Comparison of ENCODE assay signal across 16 mouse cellular contexts in genomic region chr13:59859515-59859914, GRCm38 (mm10). TPM values are rescaled to one million over a fixed set of nuclear protein-coding genes. Genes with fewer than 3 reads are reported as not detected.
DNase-seq lines count a peak whose midpoint lies in the region; ATAC-seq lines count a peak whose summit lies in the region.
"Had no signal": no experiment of that assay in that cellular context is flagged by ENCODE, and none has a peak within 500 bp of the region (broad histone marks: within the 10 kb centered on the region; RNA-seq: fewer than 3 reads in every experiment).

No protein-coding gene starts in this region.

- no peak overlapping the region for H3K4me2 ChIP-seq in embryonic facial prominence, embryonic 14.5 days (ENCODE audit: low read depth, low read length)
- no peak overlapping the region for H3K4me2 ChIP-seq in kidney, embryonic 15.5 days
- H3K4me2 ChIP-seq: embryonic facial prominence, embryonic 12.5 days had no signal

- H3K9me3 ChIP-seq in embryonic facial prominence, embryonic 14.5 days (ENCODE audit: control insufficient read depth, low read length): peaks cover 10% of the 10 kb centered on the region
- no peaks in the 10 kb centered on the region; the same call in 1 of the 2 replicates for H3K9me3 ChIP-seq in embryonic facial prominence, embryonic 10.5 days
- no peaks in the 10 kb centered on the region for H3K9me3 ChIP-seq in kidney, embryonic 15.5 days (replicated peaks)

- H3K4me3 ChIP-seq in embryonic facial prominence, embryonic 14.5 days (ENCODE audit: low read depth, low read length): no peak overlapping the region
- no peak overlapping the region for H3K4me3 ChIP-seq in embryonic facial prominence, embryonic 10.5 days
- no peak overlapping the region for H3K4me3 ChIP-seq in kidney, embryonic 15.5 days (replicated peaks)
- H3K4me3 ChIP-seq: embryonic facial prominence, embryonic 12.5 days; megakaryocyte, embryonic 14.5 days had no signal

- no peaks in the 10 kb centered on the region for H3K27me3 ChIP-seq in embryonic facial prominence, embryonic 14.5 days (replicated peaks; ENCODE audit: control insufficient read depth, insufficient read depth, low read length)
- H3K27me3 ChIP-seq in embryonic facial prominence, embryonic 10.5 days (replicated peaks; ENCODE audit: low read depth, poor library complexity, severe bottlenecking): peaks cover 11% of the 10 kb centered on the region
- peaks cover 6% of the 10 kb centered on the region; the same call in 1 of the 2 replicates for H3K27me3 ChIP-seq in kidney, embryonic 15.5 days
- H3K27me3 ChIP-seq: embryonic facial prominence, embryonic 12.5 days had no signal

- DNase-seq in embryonic facial prominence, embryonic 14.5 days (ENCODE audit: low spot score): peak; percentile 61
- DNase-seq in embryonic facial prominence, embryonic 10.5 days (ENCODE audit: low spot score): no peak
- DNase-seq in kidney, postnatal 10 days: peak; percentile 40
- DNase-seq in 3T3-L1 (ENCODE audit: low read depth, low spot score): peak; percentile 57
- peak; percentile 96 for DNase-seq in adipocyte (ENCODE audit: low spot score)
- no peak for DNase-seq in spleen, adult 18-20 months
- DNase-seq in layer of hippocampus, adult 8-10 months (ENCODE audit: low spot score in 2 of 2): no peak
- DNase-seq: cerebellum, adult 9-11 months; gastrocnemius, postnatal 25 days; kidney, adult 2 months; liver; midbrain, embryonic 14.5 days; thymus, postnatal 4 days had no signal

- H3K4me1 ChIP-seq in embryonic facial prominence, embryonic 14.5 days (ENCODE audit: control insufficient read depth, insufficient read depth, low read length): no peaks in the 10 kb centered on the region
- no peaks in the 10 kb centered on the region for H3K4me1 ChIP-seq in embryonic facial prominence, embryonic 10.5 days
- no peaks in the 10 kb centered on the region for H3K4me1 ChIP-seq in kidney, embryonic 15.5 days
- H3K4me1 ChIP-seq: embryonic facial prominence, embryonic 12.5 days had no signal

- ATAC-seq in embryonic facial prominence, embryonic 14.5 days (ENCODE audit: low read depth): no peak
- no peak for ATAC-seq in kidney, embryonic 15.5 days (replicated peaks; ENCODE audit: low FRiP score)

- no peak overlapping the region for H3K27ac ChIP-seq in embryonic facial prominence, embryonic 14.5 days (replicated peaks; ENCODE audit: low read depth, low read length)
- no peak overlapping the region for H3K27ac ChIP-seq in embryonic facial prominence, embryonic 10.5 days (replicated peaks)
- no peak overlapping the region for H3K27ac ChIP-seq in kidney, embryonic 15.5 days
- H3K27ac ChIP-seq: embryonic facial prominence, embryonic 12.5 days had no signal

- H3K9ac ChIP-seq in embryonic facial prominence, embryonic 14.5 days (ENCODE audit: low read depth, low read length): no peak overlapping the region
- no peak overlapping the region for H3K9ac ChIP-seq in kidney, embryonic 15.5 days
- H3K9ac ChIP-seq: embryonic facial prominence, embryonic 12.5 days had no signal

- no peaks in the 10 kb centered on the region for H3K36me3 ChIP-seq in embryonic facial prominence, embryonic 14.5 days (ENCODE audit: control insufficient read depth, insufficient read depth, low read length)
- no peaks in the 10 kb centered on the region for H3K36me3 ChIP-seq in embryonic facial prominence, embryonic 10.5 days (replicated peaks)
- H3K36me3 ChIP-seq in kidney, embryonic 15.5 days: no peaks in the 10 kb centered on the region
- H3K36me3 ChIP-seq: embryonic facial prominence, embryonic 12.5 days had no signal

- WGBS in embryonic facial prominence, embryonic 14.5 days: 63% methylated on average over 7 of the region's 7 CpGs
- WGBS in embryonic facial prominence, embryonic 10.5 days: 79% methylated on average over 7 of the region's 7 CpGs
- WGBS in kidney, embryonic 15.5 days: 50% methylated on average over 7 of the region's 7 CpGs

RNA-seq across cellular contexts. Expression of gene Tut7, which starts 36.6 kb away (rescaled TPM):
- polyA plus RNA-seq in embryonic facial prominence, embryonic 14.5 days (2014; fragmentation: Nextera tagmentation; extraction: Ambion mirVana): 41.6 and 43.5 TPM in 2 replicates
- polyA plus RNA-seq in embryonic facial prominence, embryonic 10.5 days (2016; fragmentation: Nextera tagmentation; extraction: Ambion mirVana): 40.7 and 41.3 TPM in 2 replicates
- polyA plus RNA-seq in kidney, embryonic 15.5 days (2015; fragmentation: Nextera tagmentation; extraction: Ambion mirVana): 48.1 and 48.9 TPM in 2 replicates
- 10 to 100 TPM; 61.3 to 71.4 (median 63.6) TPM for total RNA-seq in layer of hippocampus, adult 8-10 months (2022)

Comparison
In these comparisons a context has a peak if more than half of its experiments do, and no peak if none do; other contexts are left out.
1. DNase-seq: peak in embryonic facial prominence, embryonic 14.5 days (single experiment), kidney, postnatal 10 days (single experiment), 3T3-L1 (single experiment) and adipocyte (single experiment); none in embryonic facial prominence, embryonic 10.5 days (single experiment), spleen, adult 18-20 months (0 of 2) and layer of hippocampus, adult 8-10 months (0 of 2).